Mouse (Mus musculus): ENCODE data around the gene Iqcd. TPM values are rescaled to one million over a fixed set of nuclear protein-coding genes. Genes with fewer than 3 reads are reported as not detected.

Gene Iqcd
- polyA plus RNA-seq, 1 experiment from 2014 or later, result 1.1 TPM

- H3K36me3 ChIP-seq (ENCODE audit: insufficient read depth, low read length), result peaks cover 5% of the 10 kb centered on the region; the same call in 1 of the 2 replicates
- H3K4me1 ChIP-seq (replicated peaks; ENCODE audit: insufficient read depth, low read length), result peaks cover 34% of the 10 kb centered on the region
- no peak overlapping the region for H3K4me3 ChIP-seq (replicated peaks; ENCODE audit: low read depth, low read length)
- DNase-seq (ENCODE audit: low spot score) (no peak), ATAC-seq (replicated peaks; ENCODE audit: low FRiP score, low read depth) (no peak)
- no peak overlapping the region for H3K9ac ChIP-seq (ENCODE audit: low read depth, low read length)
- no peak overlapping the region for H3K4me2 ChIP-seq (ENCODE audit: low read length)
- no peaks in the 10 kb centered on the region for H3K9me3 ChIP-seq (replicated peaks; ENCODE audit: low read length)
- peak overlapping the region; percentile 95 for H3K27ac ChIP-seq
- H3K27me3 ChIP-seq (ENCODE audit: insufficient read depth, low read length), result no peaks in the 10 kb centered on the region
- 31% methylated on average over 10 of the region's 10 CpGs for WGBS
- peak; percentile 50 for TF ChIP-seq CTCF (IDR thresholded peaks at IDR 0.05; ENCODE audit: low read depth)
These were observed 10.8 kb upstream of the Iqcd start for GRCm38 (mm10) chr5:120577935-120578441.

- peaks cover 34% of the 10 kb centered on the region for H3K4me1 ChIP-seq (replicated peaks; ENCODE audit: insufficient read depth, low read length)
- TF ChIP-seq CTCF (IDR thresholded peaks at IDR 0.05; ENCODE audit: low read depth), result no peak
- no peak overlapping the region for H3K4me3 ChIP-seq (replicated peaks; ENCODE audit: low read depth, low read length)
- H3K27me3 ChIP-seq (ENCODE audit: insufficient read depth, low read length), result no peaks in the 10 kb centered on the region
- no peak overlapping the region for H3K9ac ChIP-seq (ENCODE audit: low read depth, low read length)
- peak overlapping the region; percentile 38 for H3K4me2 ChIP-seq (ENCODE audit: low read length)
- peak overlapping the region; percentile 95 for H3K27ac ChIP-seq
- ATAC-seq (replicated peaks; ENCODE audit: low FRiP score, low read depth) (peak; percentile 42), DNase-seq (ENCODE audit: low spot score) (peak; percentile 95)
- peaks cover 8% of the 10 kb centered on the region; the same call in 1 of the 2 replicates for H3K36me3 ChIP-seq (ENCODE audit: insufficient read depth, low read length)
- 10% methylated on average over 12 of the region's 12 CpGs for WGBS
- H3K9me3 ChIP-seq (replicated peaks; ENCODE audit: low read length), result no peaks in the 10 kb centered on the region
These were observed 10.2 kb upstream of the Iqcd start for GRCm38 (mm10) chr5:120578504-120579081.

- 4% methylated on average over 26 of the region's 26 CpGs for WGBS
- peak; percentile 98 for DNase-seq (ENCODE audit: low spot score)
- Histone ChIP-seq H3K9me3 (replicated peaks; ENCODE audit: low read length) (no peaks in the 10 kb centered on the region), H3K9ac (ENCODE audit: low read depth, low read length) (peak overlapping the region; percentile 20; the same call in 1 of the 2 replicates), H3K4me2 (ENCODE audit: low read length) (peak overlapping the region; percentile 38), H3K4me1 (replicated peaks; ENCODE audit: insufficient read depth, low read length) (peaks cover 34% of the 10 kb centered on the region), H3K27ac (peak overlapping the region; percentile 95), H3K27me3 (ENCODE audit: insufficient read depth, low read length) (no peaks in the 10 kb centered on the region), H3K36me3 (ENCODE audit: insufficient read depth, low read length) (peaks cover 15% of the 10 kb centered on the region; the same call in 1 of the 2 replicates), H3K4me3 (replicated peaks; ENCODE audit: low read depth, low read length) (no peak overlapping the region)
- no peak for TF ChIP-seq CTCF (IDR thresholded peaks at IDR 0.05; ENCODE audit: low read depth)
- ATAC-seq (replicated peaks; ENCODE audit: low FRiP score, low read depth), result peak; percentile 62
These were observed 9.5 kb upstream of the Iqcd start for GRCm38 (mm10) chr5:120579211-120579897.

- H3K27ac ChIP-seq, result peak overlapping the region; percentile 95
- DNase-seq (ENCODE audit: low spot score) (no peak), ATAC-seq (replicated peaks; ENCODE audit: low FRiP score, low read depth) (no peak)
- H3K9ac ChIP-seq (ENCODE audit: low read depth, low read length), result peak overlapping the region; percentile 20; the same call in 1 of the 2 replicates
- 66% methylated on average over 26 of the region's 26 CpGs for WGBS
- H3K4me3 ChIP-seq (replicated peaks; ENCODE audit: low read depth, low read length), result no peak overlapping the region
- peaks cover 34% of the 10 kb centered on the region for H3K4me1 ChIP-seq (replicated peaks; ENCODE audit: insufficient read depth, low read length)
- H3K4me2 ChIP-seq (ENCODE audit: low read length), result peak overlapping the region; percentile 38; the same call in 1 of the 2 replicates
- no peak for TF ChIP-seq CTCF (IDR thresholded peaks at IDR 0.05; ENCODE audit: low read depth)
- H3K36me3 ChIP-seq (ENCODE audit: insufficient read depth, low read length), result peaks cover 19% of the 10 kb centered on the region; the same call in 1 of the 2 replicates
- H3K27me3 ChIP-seq (ENCODE audit: insufficient read depth, low read length), result no peaks in the 10 kb centered on the region
- no peaks in the 10 kb centered on the region for H3K9me3 ChIP-seq (replicated peaks; ENCODE audit: low read length)
These were observed 8.8 kb upstream of the Iqcd start for GRCm38 (mm10) chr5:120579898-120580626.

- DNase-seq (ENCODE audit: low spot score), result no peak
- 67% methylated on average over 9 of the region's 9 CpGs for WGBS
These were observed 6.8 kb upstream of the Iqcd start for GRCm38 (mm10) chr5:120582002-120582401.

GRCm38 (mm10) chr5:120583511-120583910, 5.3 kb upstream of the Iqcd start:
- no peak for ATAC-seq (replicated peaks; ENCODE audit: low FRiP score, low read depth)
- no peak for TF ChIP-seq CTCF (IDR thresholded peaks at IDR 0.05; ENCODE audit: low read depth)
- WGBS, result 83% methylated on average over 4 of the region's 4 CpGs
- H3K36me3 ChIP-seq (ENCODE audit: insufficient read depth, low read length), result peaks cover 19% of the 10 kb centered on the region; the same call in 1 of the 2 replicates
- peaks cover 30% of the 10 kb centered on the region for H3K4me1 ChIP-seq (replicated peaks; ENCODE audit: insufficient read depth, low read length)
- H3K27me3 ChIP-seq (ENCODE audit: insufficient read depth, low read length), result no peaks in the 10 kb centered on the region
- no peak for DNase-seq (ENCODE audit: low spot score)
- H3K4me2 ChIP-seq (ENCODE audit: low read length), result no peak overlapping the region
- H3K9me3 ChIP-seq (replicated peaks; ENCODE audit: low read length), result no peaks in the 10 kb centered on the region
- H3K4me3 ChIP-seq (replicated peaks; ENCODE audit: low read depth, low read length), result no peak overlapping the region
- H3K27ac ChIP-seq, result no peak overlapping the region
- H3K9ac ChIP-seq (ENCODE audit: low read depth, low read length), result no peak overlapping the region

More at GRCm38 (mm10) chr5:120582002-120582401, 6.8 kb upstream of the Iqcd start:
- H3K9ac ChIP-seq (ENCODE audit: low read depth, low read length), result no peak overlapping the region
- no peak for TF ChIP-seq CTCF (IDR thresholded peaks at IDR 0.05; ENCODE audit: low read depth)
- peak; percentile 22; the same call in 1 of the 2 replicates for ATAC-seq (replicated peaks; ENCODE audit: low FRiP score, low read depth)
- H3K27me3 ChIP-seq (ENCODE audit: insufficient read depth, low read length), result no peaks in the 10 kb centered on the region
- H3K4me3 ChIP-seq (replicated peaks; ENCODE audit: low read depth, low read length), result no peak overlapping the region
- H3K4me1 ChIP-seq (replicated peaks; ENCODE audit: insufficient read depth, low read length), result peaks cover 36% of the 10 kb centered on the region
- H3K27ac ChIP-seq, result no peak overlapping the region; the same call in 1 of the 2 replicates
- H3K36me3 ChIP-seq (ENCODE audit: insufficient read depth, low read length), result peaks cover 19% of the 10 kb centered on the region; the same call in 1 of the 2 replicates
- H3K4me2 ChIP-seq (ENCODE audit: low read length), result no peak overlapping the region
- H3K9me3 ChIP-seq (replicated peaks; ENCODE audit: low read length), result no peaks in the 10 kb centered on the region
